Mouse (Mus musculus): Measurements from ENCODE around the gene Pde11a.

Pde11a gene

GRCm38 (mm10) chr2:76095861-76096260 lies 242.7 kb downstream of the Pde11a start:
- no peak for DNase-seq (ENCODE audit: low spot score in 2 of 2)

- DNase-seq (ENCODE audit: low spot score in 2 of 2): no peak
Observed at GRCm38 (mm10) chr2:76090506-76090905, 248.1 kb downstream of the Pde11a start.

- no peak for DNase-seq (ENCODE audit: low spot score in 2 of 2)
Observed at GRCm38 (mm10) chr2:76088844-76089243, 249.7 kb downstream of the Pde11a start.

GRCm38 (mm10) chr2:76088413-76088812 lies 250.2 kb downstream of the Pde11a start:
- peak in 1 of 2 experiments; percentile 34 for DNase-seq (ENCODE audit: low spot score in 2 of 2)

- peak in 1 of 2 experiments; percentile 50 for DNase-seq (ENCODE audit: low spot score in 2 of 2)
Observed at GRCm38 (mm10) chr2:76087170-76087569, 251.4 kb downstream of the Pde11a start.

- DNase-seq (ENCODE audit: low spot score in 2 of 2): no peak
Observed at GRCm38 (mm10) chr2:76084982-76085381, 253.6 kb downstream of the Pde11a start.

- DNase-seq (ENCODE audit: low spot score in 2 of 2): no peak
Observed at GRCm38 (mm10) chr2:76083901-76084300, 254.7 kb downstream of the Pde11a start.

- DNase-seq (ENCODE audit: low spot score in 2 of 2): no peak
Observed at GRCm38 (mm10) chr2:76083396-76083795, 255.2 kb downstream of the Pde11a start.

GRCm38 (mm10) chr2:76081991-76082390 lies 256.6 kb downstream of the Pde11a start:
- DNase-seq (ENCODE audit: low spot score in 2 of 2): no peak

- no peak for DNase-seq (ENCODE audit: low spot score in 2 of 2)
Observed at GRCm38 (mm10) chr2:76080549-76080948, 258.0 kb downstream of the Pde11a start.

- DNase-seq (ENCODE audit: low spot score in 2 of 2): no peak
Observed at GRCm38 (mm10) chr2:76076838-76077237, 261.7 kb downstream of the Pde11a start.

GRCm38 (mm10) chr2:76076047-76076446 lies 262.5 kb downstream of the Pde11a start:
- DNase-seq (ENCODE audit: low spot score in 2 of 2): no peak

- DNase-seq (ENCODE audit: low spot score in 2 of 2): no peak
Observed at GRCm38 (mm10) chr2:76073079-76073478, 265.5 kb downstream of the Pde11a start.

GRCm38 (mm10) chr2:76070432-76071306 lies 267.9 kb downstream of the Pde11a start:
- peak; percentile 58 to 69 for DNase-seq (ENCODE audit: low spot score in 2 of 2)

- no peak for DNase-seq (ENCODE audit: low spot score in 2 of 2)
Observed at GRCm38 (mm10) chr2:76069238-76069637, 269.3 kb downstream of the Pde11a start.

GRCm38 (mm10) chr2:76068155-76068554 lies 270.4 kb downstream of the Pde11a start:
- no peak for DNase-seq (ENCODE audit: low spot score in 2 of 2)

- no peak for DNase-seq (ENCODE audit: low spot score in 2 of 2)
Observed at GRCm38 (mm10) chr2:76067144-76067543, 271.4 kb downstream of the Pde11a start.

GRCm38 (mm10) chr2:76065292-76065691 lies 273.3 kb downstream of the Pde11a start:
- DNase-seq (ENCODE audit: low spot score in 2 of 2): no peak

- no peak for DNase-seq (ENCODE audit: low spot score in 2 of 2)
Observed at GRCm38 (mm10) chr2:76064078-76064477, 274.5 kb downstream of the Pde11a start.

- DNase-seq (ENCODE audit: low spot score in 2 of 2): no peak
Observed at GRCm38 (mm10) chr2:76060207-76060606, 278.4 kb downstream of the Pde11a start.

GRCm38 (mm10) chr2:76059595-76059994 lies 279.0 kb downstream of the Pde11a start:
- no peak for DNase-seq (ENCODE audit: low spot score in 2 of 2)

GRCm38 (mm10) chr2:76058661-76059467 lies 279.7 kb downstream of the Pde11a start:
- DNase-seq (ENCODE audit: low spot score in 2 of 2): no peak

- no peak for DNase-seq (ENCODE audit: low spot score in 2 of 2)
Observed at GRCm38 (mm10) chr2:76057555-76057954, 281.0 kb downstream of the Pde11a start.
